Mouse (Mus musculus) liver, embryonic 13.5 days (tissue): ENCODE results near the gene Cnr2. TPM values are rescaled to one million over a fixed set of nuclear protein-coding genes. Genes with fewer than 3 reads are reported as not detected.

Experiments used
- ATAC-seq: fragments of 200-750 bp; cut with Nextera tagmentation; 2 replicates; pipeline ENCODE4 v1.8.0; 2017; ENCODE audit warnings: low read depth, mild to moderate bottlenecking, moderate number of reproducible peaks, moderate library complexity
- DNase-seq: peaks from one replicate; pipeline ENCODE4 v3.0.0; 2022
- H3K27ac ChIP-seq: fragments of 300-500 bp; sonication (generic); 2 replicates; pipeline ENCODE4 v1.5.1; 2015; ENCODE audit warnings: moderate library complexity, mild to moderate bottlenecking, inconsistent platforms
- H3K27me3 ChIP-seq: fragments of 300-500 bp; sonication (generic); 2 replicates; pipeline ENCODE4 v1.6.1; 2015; ENCODE audit warnings: mild to moderate bottlenecking, inconsistent platforms
- H3K36me3 ChIP-seq: fragments of 300-500 bp; sonication (generic); 2 replicates; pipeline ENCODE4 v1.6.1; 2015; ENCODE audit warnings: mild to moderate bottlenecking, inconsistent platforms
- H3K4me1 ChIP-seq: fragments of 300-500 bp; sonication (generic); replicated peaks from 2 replicates; pipeline ENCODE4 v1.6.1; 2015; ENCODE audit warnings: inconsistent platforms
- H3K4me2 ChIP-seq: fragments of 300-500 bp; sonication (generic); 2 replicates; pipeline ENCODE4 v1.6.1; 2015; ENCODE audit warnings: inconsistent platforms, mild to moderate bottlenecking, moderate library complexity
- H3K4me3 ChIP-seq: fragments of 300-500 bp; sonication (generic); replicated peaks from 2 replicates; pipeline ENCODE4 v1.5.1; 2015; ENCODE audit warnings: mild to moderate bottlenecking, inconsistent platforms
- H3K9ac ChIP-seq: fragments of 300-500 bp; sonication (generic); 2 replicates; pipeline ENCODE4 v1.6.1; 2015; ENCODE audit warnings: mild to moderate bottlenecking, inconsistent platforms
- H3K9me3 ChIP-seq: fragments of 300-500 bp; sonication (generic); replicated peaks from 2 replicates; pipeline ENCODE4 v1.6.1; 2016; ENCODE audit warnings: inconsistent platforms
- WGBS: fragments of 180-500 bp; shearing (Covaris S2); methylation state at CpG from one replicate; pipeline ENCODE4 v1.1.7; 2015; ENCODE audit not compliant: insufficient replicate concordance; 5-methylcytosine and 5-hydroxymethylcytosine counted together
- polyA plus RNA-seq: library from polyadenylated mRNA; unstranded; fragments of >200 nt; fragmentation: Nextera tagmentation; extraction: Ambion mirVana; gene quantifications from 2 replicates; pipeline ENCODE4 v1.2.1, GENCODE M21; 2015

Cnr2 gene
- polyA plus RNA-seq, 1 experiment from 2014 or later = 2.5 TPM

- no peak for ATAC-seq
- peaks cover 52% of the 10 kb centered on the region for H3K4me1 ChIP-seq
- no peak overlapping the region for H3K27ac ChIP-seq
- no peak overlapping the region for H3K4me3 ChIP-seq
- no peak overlapping the region for H3K4me2 ChIP-seq
- DNase-seq = no peak
- H3K36me3 ChIP-seq = peaks cover 55% of the 10 kb centered on the region
- no peaks in the 10 kb centered on the region for H3K9me3 ChIP-seq
- 72% methylated on average over 19 of the region's 19 CpGs for WGBS
- no peak overlapping the region for H3K9ac ChIP-seq
- H3K27me3 ChIP-seq = no peaks in the 10 kb centered on the region
Observed at GRCm38 (mm10) chr4:135968271-135968869, 73.2 kb downstream of the Cnr2 start.

- Histone ChIP-seq H3K9me3 (no peaks in the 10 kb centered on the region), H3K4me3 (no peak overlapping the region), H3K9ac (no peak overlapping the region), H3K4me2 (no peak overlapping the region), H3K4me1 (peaks cover 54% of the 10 kb centered on the region), H3K27me3 (no peaks in the 10 kb centered on the region), H3K36me3 (peaks cover 62% of the 10 kb centered on the region), H3K27ac (no peak overlapping the region)
- ATAC-seq = no peak
- 83% methylated on average over 13 of the region's 13 CpGs for WGBS
- no peak for DNase-seq
Observed at GRCm38 (mm10) chr4:135969070-135969750, 74.0 kb downstream of the Cnr2 start.

Other genes with a start within 250 kb of the Cnr2 start
- gene Ifnlr1, start 209.1 kb upstream of the Cnr2 start, polyA plus RNA-seq = 0.02 and 0.05 TPM in 2 replicates
- gene Il22ra1, start 167.2 kb upstream of the Cnr2 start, polyA plus RNA-seq = 0.23 and 0.32 TPM in 2 replicates
- gene Myom3, start 135.7 kb upstream of the Cnr2 start, polyA plus RNA-seq = 0.08 and 0.20 TPM in 2 replicates
- 119 and 147 TPM in 2 replicates for gene Srsf10, start 39.6 kb upstream of the Cnr2 start, polyA plus RNA-seq
- gene Pnrc2, start 21.5 kb upstream of the Cnr2 start, polyA plus RNA-seq = 88.0 and 109 TPM in 2 replicates
- gene Fuca1, start 25.3 kb downstream of the Cnr2 start, polyA plus RNA-seq = 18.1 and 21.4 TPM in 2 replicates
- 71.9 and 73.5 TPM in 2 replicates for gene Hmgcl, start 51.1 kb downstream of the Cnr2 start, polyA plus RNA-seq
- 35.6 and 35.7 TPM in 2 replicates for gene Gale, start 68.3 kb downstream of the Cnr2 start, polyA plus RNA-seq
- 48.9 and 49.7 TPM in 2 replicates for gene Lypla2, start 77.2 kb downstream of the Cnr2 start, polyA plus RNA-seq
- 99.8 and 111 TPM in 2 replicates for gene Pithd1, start 91.9 kb downstream of the Cnr2 start, polyA plus RNA-seq
- gene Eloa, start 126.4 kb downstream of the Cnr2 start, polyA plus RNA-seq = 27.7 and 35.1 TPM in 2 replicates
- 341 and 377 TPM in 2 replicates for gene Rpl11, start 158.0 kb downstream of the Cnr2 start, polyA plus RNA-seq
- 48.1 and 51.3 TPM in 2 replicates for gene Id3, start 248.1 kb downstream of the Cnr2 start, polyA plus RNA-seq